ENCODE assay signal across 14 mouse cellular contexts in the genomic region with DNA sequence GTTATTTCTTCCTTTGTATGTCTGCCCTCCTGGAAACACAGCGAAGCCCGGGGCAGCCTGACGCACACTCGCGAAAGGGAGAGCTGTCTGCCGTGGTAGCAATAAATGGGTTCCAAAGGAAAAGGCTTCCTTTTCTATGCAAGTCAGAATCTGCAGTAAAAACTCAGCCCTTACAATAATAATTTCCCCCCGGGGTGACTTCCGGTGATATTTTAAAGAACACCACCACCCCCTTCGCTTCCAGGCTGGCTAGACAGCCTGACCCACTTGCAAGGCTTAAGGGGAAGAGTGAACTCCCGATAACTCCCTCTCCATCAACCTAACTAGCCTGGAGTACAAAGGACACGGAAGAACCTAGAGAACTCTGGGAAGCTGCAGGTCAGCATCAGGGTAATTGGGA.
DNase-seq lines count a peak whose midpoint lies in the region; ATAC-seq lines count a peak whose summit lies in the region.
"Had no signal": no experiment of that assay in that cellular context is flagged by ENCODE, and none has a peak within 500 bp of the region (broad histone marks: within the 10 kb centered on the region; RNA-seq: fewer than 3 reads in every experiment).

No protein-coding gene starts in this region.

- H3K4me2 ChIP-seq in midbrain, embryonic 13.5 days (replicated peaks) = no peak overlapping the region
- no peak overlapping the region for H3K4me2 ChIP-seq in midbrain, embryonic 11.5 days
- peak overlapping the region; percentile 8; the same call in 1 of the 2 replicates for H3K4me2 ChIP-seq in midbrain, embryonic 15.5 days
- H3K4me2 ChIP-seq: lung, embryonic 15.5 days had no signal

- H3K27me3 ChIP-seq in midbrain, embryonic 13.5 days = no peaks in the 10 kb centered on the region
- no peaks in the 10 kb centered on the region for H3K27me3 ChIP-seq in midbrain, embryonic 11.5 days (ENCODE audit: control insufficient read depth, insufficient read depth, low read length)
- no peaks in the 10 kb centered on the region for H3K27me3 ChIP-seq in midbrain, embryonic 15.5 days (replicated peaks)
- H3K27me3 ChIP-seq: lung, embryonic 15.5 days had no signal

- no peak overlapping the region for H3K4me3 ChIP-seq in midbrain, embryonic 13.5 days (replicated peaks)
- H3K4me3 ChIP-seq in midbrain, embryonic 11.5 days (ENCODE audit: low read depth, low read length) = no peak overlapping the region
- H3K4me3 ChIP-seq in midbrain, embryonic 15.5 days = no peak overlapping the region
- H3K4me3 ChIP-seq: lung, embryonic 15.5 days had no signal

- WGBS in midbrain, embryonic 13.5 days = 54% methylated on average over 11 of the region's 11 CpGs
- whole genome bisulfite sequencing in midbrain, embryonic 11.5 days = 74% methylated on average over 11 of the region's 11 CpGs
- WGBS in midbrain, embryonic 15.5 days = 45% methylated on average over 11 of the region's 11 CpGs

- no peaks in the 10 kb centered on the region for H3K9me3 ChIP-seq in midbrain, embryonic 13.5 days
- H3K9me3 ChIP-seq in midbrain, embryonic 11.5 days (ENCODE audit: control insufficient read depth, low read length) = no peaks in the 10 kb centered on the region
- H3K9me3 ChIP-seq in midbrain, embryonic 15.5 days = no peaks in the 10 kb centered on the region
- H3K9me3 ChIP-seq: lung, embryonic 15.5 days had no signal

- H3K27ac ChIP-seq in midbrain, embryonic 13.5 days = peak overlapping the region; percentile 63
- H3K27ac ChIP-seq in midbrain, embryonic 11.5 days (ENCODE audit: low read depth, low read length) = no peak overlapping the region
- H3K27ac ChIP-seq in midbrain, embryonic 15.5 days = peak overlapping the region; percentile 61
- H3K27ac ChIP-seq: lung, embryonic 15.5 days had no signal

- DNase-seq in midbrain, embryonic 11.5 days (ENCODE audit: low spot score, missing footprints) = no peak
- peak; percentile 19 for DNase-seq in forelimb bud, embryonic 11.5 days (ENCODE audit: low read depth, low spot score)
- no peak for DNase-seq in adrenal gland, postnatal 10 days
- DNase-seq in urinary bladder, postnatal 14 days (ENCODE audit: low spot score) = no peak
- no peak for DNase-seq in urinary bladder, postnatal 10 days (ENCODE audit: low spot score)
- DNase-seq: cerebellum, adult 2 months; heart, adult 18-20 months; heart, postnatal 10 days; right cerebral cortex, postnatal 14 days had no signal

- no peaks in the 10 kb centered on the region for H3K36me3 ChIP-seq in midbrain, embryonic 13.5 days
- no peaks in the 10 kb centered on the region for H3K36me3 ChIP-seq in midbrain, embryonic 11.5 days (ENCODE audit: control insufficient read depth, insufficient read depth, low read length)
- H3K36me3 ChIP-seq in midbrain, embryonic 15.5 days (replicated peaks) = no peaks in the 10 kb centered on the region
- H3K36me3 ChIP-seq: lung, embryonic 15.5 days had no signal

- no peak overlapping the region for H3K9ac ChIP-seq in midbrain, embryonic 13.5 days (replicated peaks)
- H3K9ac ChIP-seq in midbrain, embryonic 11.5 days (ENCODE audit: low read length) = no peak overlapping the region
- H3K9ac ChIP-seq in midbrain, embryonic 15.5 days = no peak overlapping the region
- H3K9ac ChIP-seq: lung, embryonic 15.5 days had no signal

- peaks cover 21% of the 10 kb centered on the region for H3K4me1 ChIP-seq in midbrain, embryonic 13.5 days (replicated peaks)
- H3K4me1 ChIP-seq in midbrain, embryonic 11.5 days (ENCODE audit: control insufficient read depth, insufficient read depth, low read length) = no peaks in the 10 kb centered on the region
- H3K4me1 ChIP-seq in midbrain, embryonic 15.5 days = peaks cover 21% of the 10 kb centered on the region
- H3K4me1 ChIP-seq: lung, embryonic 15.5 days had no signal

- ATAC-seq in midbrain, embryonic 13.5 days = no peak
- ATAC-seq in midbrain, embryonic 11.5 days (ENCODE audit: low FRiP score) = no peak
- no peak for ATAC-seq in midbrain, embryonic 15.5 days (replicated peaks)
- ATAC-seq: CD4-positive, CD25-positive, alpha-beta regulatory T cell, adult 4 months; intestine, embryonic 16.5 days had no signal
